Mouse (Mus musculus): ENCODE data around the gene Ep400. TPM values are rescaled to one million over a fixed set of nuclear protein-coding genes. Genes with fewer than 3 reads are reported as not detected.

Gene Ep400
- polyA plus RNA-seq, 1 experiment from 2014 or later, result 51.3 TPM

DNA sequence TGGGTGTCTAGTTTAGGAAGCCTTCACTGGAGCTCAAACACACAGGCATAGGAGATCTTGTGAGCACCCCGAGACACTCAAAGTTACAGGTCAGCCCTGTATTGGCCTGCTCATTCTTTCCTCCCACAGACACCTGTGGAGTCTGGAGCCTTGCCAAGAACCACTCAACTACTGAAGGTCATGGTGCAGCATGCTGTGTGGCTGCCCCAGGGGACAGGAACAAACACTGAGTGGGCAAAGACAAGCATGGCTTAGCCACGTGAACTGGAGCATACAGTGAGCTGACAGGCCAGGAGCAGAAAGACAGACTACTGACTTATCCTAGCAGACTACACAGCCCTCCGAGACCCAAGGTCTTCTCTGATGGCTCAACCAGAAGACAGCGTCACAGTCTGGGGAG lies 27.2 kb upstream of the Ep400 start:
- WGBS, result 65% methylated on average over 4 of the region's 4 CpGs
- no peaks in the 10 kb centered on the region; the same call in 1 of the 2 replicates for H3K4me1 ChIP-seq (replicated peaks)

DNA sequence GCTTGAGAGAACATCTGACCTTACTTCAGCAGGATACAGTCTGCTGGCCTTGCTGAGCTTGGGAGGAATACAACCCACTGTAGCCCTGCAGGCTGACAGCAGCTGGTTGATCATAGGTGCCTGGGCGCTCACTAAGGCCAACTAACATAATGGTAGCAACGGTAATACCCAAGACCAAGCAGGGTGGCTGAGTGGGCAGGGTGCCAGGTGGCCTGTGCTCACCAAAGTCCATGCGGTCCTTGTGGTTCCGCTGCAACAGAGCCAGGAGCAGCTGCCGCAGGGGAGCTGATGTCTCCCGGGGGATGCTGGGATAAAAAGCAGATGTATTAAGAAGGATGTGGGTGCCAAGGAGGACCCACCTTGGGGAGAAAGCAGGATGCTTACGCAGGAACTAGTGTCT lies 23.8 kb upstream of the Ep400 start:
- Histone ChIP-seq H3K9ac (no peak overlapping the region), H3K27me3 (no peaks in the 10 kb centered on the region), H3K4me1 (replicated peaks) (no peaks in the 10 kb centered on the region), H3K9me3 (no peaks in the 10 kb centered on the region), H3K4me3 (no peak overlapping the region), H3K36me3 (peaks cover 89% of the 10 kb centered on the region), H3K4me2 (no peak overlapping the region), H3K27ac (replicated peaks) (no peak overlapping the region)
- WGBS, result 90% methylated on average over 7 of the region's 7 CpGs
- ATAC-seq (ENCODE audit: low FRiP score, low read depth), result no peak

More for the DNA sequence above, 27.2 kb upstream of the Ep400 start:
- no peak for ATAC-seq (ENCODE audit: low FRiP score, low read depth)
- peaks cover 57% of the 10 kb centered on the region for H3K36me3 ChIP-seq
- H3K27me3 ChIP-seq, result no peaks in the 10 kb centered on the region
- no peaks in the 10 kb centered on the region for H3K9me3 ChIP-seq
- no peak overlapping the region for H3K4me3 ChIP-seq
- H3K27ac ChIP-seq (replicated peaks), result no peak overlapping the region
- H3K4me2 ChIP-seq, result no peak overlapping the region
- H3K9ac ChIP-seq, result no peak overlapping the region

DNA sequence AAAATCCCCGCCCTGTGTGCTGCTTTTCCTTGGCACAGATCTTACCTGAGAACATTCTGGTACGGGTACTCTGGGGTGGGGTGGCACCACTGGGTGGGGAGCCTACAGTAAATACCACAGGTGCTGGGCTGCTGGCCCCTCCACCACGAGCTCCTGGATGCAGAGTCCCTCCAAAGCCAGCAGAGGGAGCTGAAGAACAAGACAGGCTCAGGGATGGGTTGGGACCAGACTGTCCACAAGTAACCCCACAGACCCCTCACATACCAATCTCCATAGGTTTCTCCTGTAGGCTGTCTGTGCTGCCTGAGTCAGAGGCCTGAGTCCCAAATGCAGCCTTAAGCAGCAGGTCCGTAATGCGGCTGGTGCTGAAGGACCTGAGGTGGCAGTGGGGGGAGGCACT lies 18.2 kb upstream of the Ep400 start:
- no peaks in the 10 kb centered on the region for H3K4me1 ChIP-seq (replicated peaks)
- no peaks in the 10 kb centered on the region for H3K27me3 ChIP-seq
- no peaks in the 10 kb centered on the region for H3K9me3 ChIP-seq
- no peak overlapping the region for H3K4me2 ChIP-seq
- H3K36me3 ChIP-seq, result peaks cover 78% of the 10 kb centered on the region
- 70% methylated on average over 5 of the region's 5 CpGs for WGBS
- ATAC-seq (ENCODE audit: low FRiP score, low read depth), result peak; percentile 28; the same call in 1 of the 2 replicates
- H3K9ac ChIP-seq, result no peak overlapping the region
- no peak overlapping the region for H3K27ac ChIP-seq (replicated peaks)
- H3K4me3 ChIP-seq, result no peak overlapping the region

DNA sequence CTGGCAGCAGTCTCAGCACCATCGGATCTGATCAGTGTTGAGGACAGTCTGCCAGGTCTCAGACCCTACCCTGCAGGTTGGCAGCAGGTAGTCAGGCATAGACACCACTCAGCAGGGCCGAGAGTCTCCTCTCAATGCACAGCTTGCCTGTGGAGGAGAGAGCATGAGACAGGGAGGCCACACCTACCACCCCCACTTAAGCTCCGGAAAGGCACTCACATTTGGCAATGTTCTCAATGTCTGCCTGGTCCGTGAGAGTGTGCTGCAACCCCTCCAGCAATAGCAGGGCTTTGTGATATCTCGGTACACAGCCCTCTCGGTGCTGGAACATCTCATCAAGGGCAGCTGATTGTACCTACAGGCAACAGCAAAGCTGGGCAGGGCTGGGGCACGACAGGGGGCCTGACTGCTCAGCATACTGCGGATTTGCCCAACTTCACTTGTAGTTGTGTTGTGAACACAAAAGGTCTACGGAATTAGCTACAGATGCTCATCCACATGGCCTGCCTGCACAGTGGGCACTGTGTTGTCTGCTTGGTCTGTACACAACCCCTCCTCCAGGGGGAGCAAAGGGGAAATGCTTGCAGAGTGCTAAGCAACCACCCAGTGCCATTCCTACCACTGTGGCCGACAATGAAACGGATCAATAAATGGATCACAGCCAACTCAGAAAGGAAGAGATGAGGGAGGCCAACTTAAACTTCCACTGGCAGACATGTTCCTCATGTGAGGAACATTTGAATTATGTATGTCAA lies 15.7 kb upstream of the Ep400 start:
- WGBS, result 81% methylated on average over 11 of the region's 11 CpGs
- Histone ChIP-seq H3K27ac (replicated peaks) (no peak overlapping the region), H3K9ac (no peak overlapping the region), H3K27me3 (no peaks in the 10 kb centered on the region), H3K4me1 (replicated peaks) (0 out of 2 replicates have a peak, but pooled peaks cover under 1% of the 10 kb centered on the region), H3K9me3 (no peaks in the 10 kb centered on the region), H3K4me3 (no peak overlapping the region), H3K36me3 (peaks cover 54% of the 10 kb centered on the region), H3K4me2 (no peak overlapping the region)
- no peak for ATAC-seq (ENCODE audit: low FRiP score, low read depth)

DNA sequence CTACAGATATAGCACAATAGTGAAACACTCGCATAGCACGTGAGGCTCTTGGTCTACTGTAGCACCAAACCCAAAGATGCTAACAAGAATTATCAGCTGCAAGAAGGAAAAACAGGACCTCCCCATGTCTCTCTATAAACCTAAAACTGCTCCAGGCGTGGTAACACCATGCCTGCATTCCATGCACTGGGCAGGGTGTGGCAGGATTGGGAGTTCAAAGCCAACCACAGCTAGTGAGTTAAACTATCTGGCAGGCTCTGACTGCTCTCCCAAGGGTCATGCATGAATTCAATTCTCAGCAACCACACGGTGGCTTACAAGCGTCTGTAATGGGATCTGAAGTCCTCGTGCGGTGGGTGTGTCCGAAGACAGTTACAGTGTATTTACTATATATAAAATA lies 12.6 kb upstream of the Ep400 start:
- Histone ChIP-seq H3K9ac (no peak overlapping the region), H3K4me2 (no peak overlapping the region), H3K4me3 (no peak overlapping the region), H3K27ac (replicated peaks) (no peak overlapping the region), H3K27me3 (no peaks in the 10 kb centered on the region), H3K9me3 (no peaks in the 10 kb centered on the region), H3K4me1 (replicated peaks) (peaks cover 24% of the 10 kb centered on the region), H3K36me3 (peaks cover 25% of the 10 kb centered on the region)
- no peak for ATAC-seq (ENCODE audit: low FRiP score, low read depth)
- WGBS, result 72% methylated on average over 8 of the region's 8 CpGs

DNA sequence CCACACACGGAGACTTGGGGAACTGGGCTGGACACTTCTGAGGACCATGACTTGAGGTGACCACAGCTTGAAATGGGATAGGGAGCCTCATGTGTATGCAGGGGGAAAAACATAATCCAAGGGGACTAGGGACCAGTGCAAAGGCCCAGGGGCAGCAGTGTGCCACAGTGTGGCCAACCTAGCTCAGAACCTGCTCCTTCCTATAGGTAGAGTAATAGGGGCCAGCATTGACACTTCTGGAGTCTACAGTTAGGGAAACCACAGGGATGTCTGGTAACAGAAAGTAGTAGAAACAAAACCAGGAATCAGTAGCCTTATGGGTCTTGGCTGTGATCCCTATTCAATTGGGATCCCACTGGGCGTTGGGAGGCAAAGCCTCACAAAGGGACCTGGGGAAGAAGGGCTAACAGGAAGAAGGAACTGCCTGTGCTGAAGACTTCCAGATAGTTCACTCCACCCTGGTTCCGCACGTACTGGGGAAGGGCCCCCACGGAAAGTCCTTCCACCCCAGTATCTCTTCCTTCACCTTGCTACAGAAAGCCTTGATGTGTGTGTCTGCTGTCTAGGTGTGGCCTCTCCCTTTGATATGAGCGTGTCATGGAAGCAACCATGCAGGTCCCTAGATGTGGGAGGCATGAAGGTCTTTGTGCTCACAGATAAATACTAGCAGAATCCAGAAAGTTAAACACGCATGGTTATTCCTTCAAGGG lies 11.2 kb upstream of the Ep400 start:
- Histone ChIP-seq H3K27ac (replicated peaks) (no peak overlapping the region), H3K36me3 (peaks cover 12% of the 10 kb centered on the region), H3K9ac (no peak overlapping the region), H3K27me3 (no peaks in the 10 kb centered on the region), H3K4me2 (no peak overlapping the region), H3K4me1 (replicated peaks) (peaks cover 24% of the 10 kb centered on the region), H3K9me3 (no peaks in the 10 kb centered on the region), H3K4me3 (no peak overlapping the region)
- 89% methylated on average over 7 of the region's 7 CpGs for WGBS
- no peak for ATAC-seq (ENCODE audit: low FRiP score, low read depth)

DNA sequence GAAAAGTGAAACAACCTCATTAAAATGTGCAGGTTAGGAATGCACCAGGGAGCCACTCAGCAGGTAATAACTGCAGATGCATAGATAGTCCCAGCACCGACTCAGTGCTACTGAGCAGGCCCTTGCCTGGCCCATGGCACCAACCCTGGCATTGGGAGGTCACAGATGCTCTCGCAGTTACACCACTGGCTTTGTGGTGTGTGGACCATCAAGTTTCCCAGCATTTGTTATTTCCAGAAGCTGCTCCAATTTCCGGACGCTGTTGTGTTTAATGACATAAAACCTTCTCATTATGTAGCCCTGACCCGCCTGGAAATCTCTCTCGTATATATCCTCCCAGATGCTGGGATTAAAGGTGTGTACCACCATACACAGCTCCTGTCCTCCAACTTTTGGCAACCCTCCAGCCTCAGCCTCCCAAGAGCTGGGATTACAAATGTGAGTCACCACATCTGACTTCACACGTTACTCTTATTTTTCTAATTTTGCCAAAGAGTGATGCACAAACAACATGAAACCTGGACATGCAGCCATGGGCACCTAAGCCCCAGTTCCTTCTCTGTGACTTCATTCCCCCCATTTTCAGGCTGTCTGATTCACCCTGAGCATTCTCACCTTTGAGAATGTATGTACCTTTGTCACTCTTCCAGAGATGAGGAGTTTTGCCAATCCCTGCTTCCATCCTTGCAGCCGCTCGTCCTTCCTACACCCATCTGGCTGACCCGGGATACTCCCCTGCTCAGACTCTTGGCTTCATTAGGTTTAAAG lies 10.4 kb upstream of the Ep400 start:
- 54% methylated on average over 10 of the region's 10 CpGs for WGBS
- no peaks in the 10 kb centered on the region for H3K9me3 ChIP-seq
- peak overlapping the region; percentile 45; the same call in 1 of the 2 replicates for H3K27ac ChIP-seq (replicated peaks)

DNA sequence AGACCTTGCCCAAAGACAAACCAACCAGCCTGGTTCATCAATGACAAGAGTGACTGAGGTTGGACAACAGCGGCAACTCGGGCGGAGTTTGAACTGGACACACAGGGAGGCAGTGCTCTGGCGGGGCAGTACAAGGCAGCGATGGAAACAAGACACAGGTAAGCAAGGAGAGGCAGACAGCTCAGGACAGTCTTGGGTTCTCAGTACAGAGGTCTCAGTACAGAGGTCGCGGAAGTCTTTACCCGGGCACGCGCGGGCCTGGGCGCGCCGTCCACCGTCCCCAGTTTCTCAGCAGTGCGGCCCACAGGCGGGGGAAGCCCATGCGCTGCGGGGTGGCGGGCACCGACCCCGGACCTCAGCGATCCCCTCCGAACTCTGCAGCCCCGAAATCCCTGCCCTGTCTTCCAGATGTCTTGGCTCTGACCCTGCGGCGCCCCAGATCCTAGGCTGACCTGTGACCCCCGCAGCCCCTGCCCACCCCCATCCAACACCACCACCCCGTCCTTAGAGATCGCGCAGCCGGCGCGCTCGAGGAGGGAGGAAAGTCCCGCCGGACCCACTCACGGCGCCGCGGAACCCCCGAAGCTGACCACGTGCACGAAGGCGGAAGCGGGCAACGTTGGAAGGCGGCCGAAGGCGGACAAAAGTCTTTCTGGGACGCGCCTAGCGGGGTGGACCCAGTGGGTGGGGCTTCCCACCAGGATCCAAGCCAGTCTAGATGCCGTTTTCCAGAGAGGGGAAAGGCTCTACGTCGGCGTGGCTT lies 9.7 kb upstream of the Ep400 start, which contains the start of gene Pus1:
TSS of gene Pus1 (minus strand) at position 662 of the 763 bp plus-strand sequence.
- WGBS, result 0% methylated on average over 57 of the region's 57 CpGs
- Histone ChIP-seq H3K27me3 (no peaks in the 10 kb centered on the region), H3K4me1 (replicated peaks) (peaks cover 24% of the 10 kb centered on the region), H3K9ac (peak within 1 kb of the TSS; percentile 69), H3K9me3 (no peaks in the 10 kb centered on the region), H3K4me2 (peak within 1 kb of the TSS; percentile 91), H3K27ac (replicated peaks) (peak within 1 kb of the TSS; percentile 45; the same call in 1 of the 2 replicates), H3K36me3 (peaks cover 10% of the 10 kb centered on the region; the same call in 1 of the 2 replicates), H3K4me3 (peak within 1 kb of the TSS; percentile 81)
- peak; percentile 88 for ATAC-seq (ENCODE audit: low FRiP score, low read depth)

More for the DNA sequence above, 10.4 kb upstream of the Ep400 start:
- Histone ChIP-seq H3K4me1 (replicated peaks) (peaks cover 24% of the 10 kb centered on the region), H3K4me2 (peak overlapping the region; percentile 91), H3K36me3 (peaks cover 11% of the 10 kb centered on the region), H3K9ac (peak overlapping the region; percentile 69), H3K4me3 (peak overlapping the region; percentile 81), H3K27me3 (no peaks in the 10 kb centered on the region)
- peak; percentile 75; the same call in 1 of the 2 replicates for ATAC-seq (ENCODE audit: low FRiP score, low read depth)

DNA sequence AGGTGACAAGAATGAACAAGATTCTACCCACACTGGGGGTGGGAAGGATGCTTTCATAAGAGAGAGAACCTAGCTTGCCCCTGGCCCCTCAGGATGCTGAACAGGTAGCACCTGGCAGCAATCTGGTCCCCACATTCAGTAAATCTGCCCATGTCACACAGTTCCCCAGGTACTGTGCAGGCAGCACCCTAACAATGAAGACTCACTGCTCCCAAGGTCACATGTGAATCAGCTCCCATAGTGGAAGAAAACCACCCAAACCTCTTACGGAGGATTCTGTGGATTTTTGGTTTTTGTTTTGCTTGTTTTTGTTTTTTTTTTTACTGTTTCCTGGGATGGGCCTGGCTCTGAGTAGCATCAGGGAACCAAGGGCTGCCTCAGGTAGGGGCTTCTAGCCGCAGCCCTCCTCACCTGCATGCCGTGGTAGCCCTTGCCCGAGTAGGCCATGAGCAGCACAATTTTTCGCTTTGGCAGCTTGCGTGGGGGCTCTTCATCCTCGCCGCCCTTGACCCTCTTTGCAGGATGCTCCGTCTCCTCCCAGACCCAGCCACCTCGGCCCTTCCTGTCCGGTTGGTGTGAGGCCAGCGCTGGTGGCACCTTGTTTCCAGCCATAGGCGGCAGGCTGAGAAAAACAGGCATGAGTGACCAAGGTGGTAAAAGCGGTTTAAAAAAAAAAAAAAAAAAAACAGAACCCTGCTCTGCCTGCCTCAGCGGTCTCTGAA lies 8.9 kb upstream of the Ep400 start:
- Histone ChIP-seq H3K4me3 (peak overlapping the region; percentile 81), H3K4me2 (peak overlapping the region; percentile 91), H3K9ac (peak overlapping the region; percentile 69), H3K36me3 (peaks cover 17% of the 10 kb centered on the region; the same call in 1 of the 2 replicates), H3K27me3 (no peaks in the 10 kb centered on the region), H3K4me1 (replicated peaks) (peaks cover 24% of the 10 kb centered on the region), H3K27ac (replicated peaks) (no peak overlapping the region), H3K9me3 (no peaks in the 10 kb centered on the region)
- ATAC-seq (ENCODE audit: low FRiP score, low read depth), result no peak
- WGBS, result 22% methylated on average over 15 of the region's 15 CpGs

DNA sequence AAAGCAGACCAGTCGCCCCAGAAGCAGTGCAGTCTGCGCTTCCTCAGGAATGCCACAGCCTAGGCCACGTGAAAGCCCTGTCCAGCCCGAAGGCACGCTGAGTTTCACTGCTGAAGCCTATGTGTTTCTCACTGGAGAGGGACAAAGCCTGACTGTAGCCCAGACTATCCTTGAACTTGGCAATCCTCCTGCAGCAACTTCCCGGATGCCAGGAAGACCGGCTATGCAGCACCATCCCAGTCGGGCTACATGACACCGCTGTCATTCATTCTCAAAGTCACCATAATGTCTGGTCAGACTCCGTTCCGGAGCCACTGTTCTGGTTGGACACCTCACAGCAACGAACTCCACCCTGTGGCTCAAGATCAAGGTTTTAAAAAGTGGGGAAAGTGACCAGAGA lies 7.7 kb upstream of the Ep400 start:
- ATAC-seq (ENCODE audit: low FRiP score, low read depth), result no peak
- no peaks in the 10 kb centered on the region for H3K27me3 ChIP-seq
- H3K9me3 ChIP-seq, result no peaks in the 10 kb centered on the region
- H3K4me3 ChIP-seq, result no peak overlapping the region
- H3K4me1 ChIP-seq (replicated peaks), result peaks cover 24% of the 10 kb centered on the region
- peaks cover 18% of the 10 kb centered on the region; the same call in 1 of the 2 replicates for H3K36me3 ChIP-seq
- 91% methylated on average over 12 of the region's 12 CpGs for WGBS
- no peak overlapping the region for H3K27ac ChIP-seq (replicated peaks)
- no peak overlapping the region for H3K4me2 ChIP-seq
- H3K9ac ChIP-seq, result no peak overlapping the region

DNA sequence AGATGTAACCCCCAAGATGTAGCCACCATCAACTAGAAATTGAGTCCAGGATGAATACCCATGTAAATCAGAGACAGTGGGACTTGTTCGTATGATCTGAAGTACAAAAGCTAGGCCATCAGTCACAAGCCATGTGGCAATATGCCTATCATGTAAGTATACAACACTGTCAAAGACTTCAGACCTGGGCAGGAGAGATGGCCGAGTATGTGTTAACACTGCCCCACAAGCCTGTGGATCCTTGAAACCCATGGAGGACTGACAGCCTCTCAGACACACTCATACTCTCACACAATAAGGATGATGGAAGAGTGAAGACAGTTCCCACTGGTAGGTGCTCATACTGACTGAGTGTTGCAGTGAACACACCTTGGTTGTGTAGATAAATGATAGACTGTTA lies 5.6 kb upstream of the Ep400 start:
- Histone ChIP-seq H3K9me3 (no peaks in the 10 kb centered on the region), H3K27ac (replicated peaks) (no peak overlapping the region), H3K4me1 (replicated peaks) (peaks cover 24% of the 10 kb centered on the region), H3K27me3 (no peaks in the 10 kb centered on the region), H3K4me3 (no peak overlapping the region), H3K36me3 (peaks cover 18% of the 10 kb centered on the region; the same call in 1 of the 2 replicates), H3K9ac (no peak overlapping the region), H3K4me2 (no peak overlapping the region)
- ATAC-seq (ENCODE audit: low FRiP score, low read depth), result no peak
- 92% methylated on average over 2 of the region's 2 CpGs for WGBS

Measured in hindbrain, embryonic 15.5 days (tissue).